Mouse (Mus musculus) urinary bladder, postnatal 10 days (tissue): ENCODE measurements at regions not wholly inside any gene's neighbourhood (a gene's known extent, or its start where the extent isn't known, plus 50 kb on each side); places are given as distances from the start of the nearest gene placed in this dataset.

Source experiments
- DNase-seq: peaks from one replicate; pipeline ENCODE4 v3.0.0; 2022; ENCODE audit warnings: low spot score

DNA sequence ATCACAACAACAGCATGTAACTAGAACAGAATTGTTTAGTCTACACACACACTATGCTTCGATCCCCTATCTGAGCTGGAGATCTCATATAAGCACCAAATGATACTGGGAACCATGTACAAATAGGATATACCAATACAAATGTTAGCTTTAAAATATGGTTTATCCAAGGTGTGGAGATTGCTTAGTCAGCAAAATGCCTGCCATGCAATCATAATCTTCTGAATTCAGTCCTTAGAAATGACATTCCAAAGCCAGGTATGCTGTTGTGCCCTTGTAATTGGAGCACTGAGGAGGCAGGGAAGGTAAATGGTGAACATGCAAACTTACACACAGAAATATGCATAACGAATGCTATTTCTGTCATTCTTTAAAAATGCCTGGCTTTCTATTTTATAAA is 54.0 kb upstream of the Thsd7b start:
- no peak for DNase-seq

DNA sequence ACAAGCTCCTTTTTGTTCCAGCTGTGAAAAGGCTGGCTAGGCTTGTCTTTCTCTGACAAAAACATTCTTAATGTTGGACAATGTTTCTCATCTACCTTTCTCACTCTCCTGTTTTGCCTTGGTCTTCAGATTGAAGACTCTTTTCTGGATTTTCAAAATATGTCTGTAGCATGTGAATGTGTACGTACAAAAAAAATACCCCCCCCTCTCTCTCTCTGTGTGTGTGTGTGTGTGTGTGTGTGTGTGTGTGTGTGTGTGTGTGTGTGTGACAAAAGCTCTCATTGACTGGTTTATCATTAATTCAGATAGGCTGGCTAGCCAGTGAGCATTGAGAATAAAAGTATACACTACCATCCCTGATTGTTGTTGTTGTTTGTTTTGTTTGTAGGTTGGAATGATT is 64.3 kb upstream of the Thsd7b start:
- no peak for DNase-seq

DNA sequence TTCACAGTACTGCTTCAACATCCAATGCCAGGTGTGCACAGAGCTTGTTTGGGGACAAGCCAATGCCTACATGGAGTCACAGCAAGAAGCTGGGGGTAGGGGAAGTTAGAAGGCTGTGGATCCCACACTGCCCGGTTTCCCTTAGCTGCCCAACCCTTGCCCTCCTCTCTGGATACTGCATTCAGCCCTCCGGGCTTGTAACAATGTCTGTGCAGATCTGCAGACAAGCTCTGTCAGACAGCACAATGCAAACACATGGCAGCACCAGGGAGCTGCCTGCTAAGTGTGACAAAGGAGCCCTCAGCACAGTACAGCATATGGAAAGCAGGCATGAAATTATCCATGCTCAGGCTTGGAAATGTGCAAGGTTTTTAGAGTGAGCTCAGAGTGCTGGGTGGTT is 64.7 kb upstream of the Thsd7b start:
- DNase-seq, result no peak

DNA sequence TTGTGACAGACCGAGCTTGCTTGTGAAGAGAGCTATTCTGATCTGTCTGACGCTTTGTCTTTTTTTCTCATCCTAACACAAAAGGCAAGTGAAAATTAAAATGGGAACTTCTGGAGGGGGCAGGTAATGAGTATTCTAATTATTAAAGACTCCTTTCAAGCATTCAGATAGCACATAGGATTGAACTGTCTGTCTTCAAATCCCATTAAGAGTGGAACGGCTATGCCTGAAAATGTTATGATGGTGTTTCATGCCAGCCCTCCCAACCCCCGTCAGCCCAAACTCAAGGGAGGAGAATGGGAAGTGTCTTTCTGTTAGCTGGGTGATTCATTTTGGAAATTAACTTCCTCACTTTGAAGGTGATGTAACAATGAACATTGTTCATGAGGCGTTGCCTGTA is 65.4 kb upstream of the Thsd7b start:
- DNase-seq, result no peak

DNA sequence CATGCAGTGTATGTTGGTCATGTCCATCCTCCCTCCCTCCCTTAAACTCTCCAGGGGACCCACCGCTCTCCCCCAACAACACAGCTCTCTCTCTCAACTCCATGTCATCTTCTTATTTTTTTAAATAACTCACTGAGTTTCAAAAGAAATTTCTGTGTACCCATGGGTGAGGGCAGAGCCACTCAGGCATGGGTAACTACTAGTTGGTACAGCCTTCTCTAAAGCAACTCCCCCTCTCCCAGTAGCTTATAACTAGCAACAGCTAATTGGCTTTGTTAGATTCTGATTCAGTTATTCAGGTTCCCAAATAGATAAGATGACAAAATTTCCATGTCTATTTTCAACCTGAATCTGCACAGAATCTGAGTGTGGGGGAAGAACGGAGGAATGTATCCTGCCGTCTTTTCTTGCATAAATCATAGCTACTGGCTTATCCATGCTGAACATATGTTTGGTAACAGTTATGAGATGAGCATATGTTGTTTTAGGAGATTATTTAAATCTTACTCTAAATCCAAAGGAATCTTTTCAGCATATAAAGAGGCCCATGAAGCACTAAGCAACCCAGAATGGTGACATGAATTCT is 92.8 kb upstream of the Thsd7b start:
- DNase-seq, result no peak

DNA sequence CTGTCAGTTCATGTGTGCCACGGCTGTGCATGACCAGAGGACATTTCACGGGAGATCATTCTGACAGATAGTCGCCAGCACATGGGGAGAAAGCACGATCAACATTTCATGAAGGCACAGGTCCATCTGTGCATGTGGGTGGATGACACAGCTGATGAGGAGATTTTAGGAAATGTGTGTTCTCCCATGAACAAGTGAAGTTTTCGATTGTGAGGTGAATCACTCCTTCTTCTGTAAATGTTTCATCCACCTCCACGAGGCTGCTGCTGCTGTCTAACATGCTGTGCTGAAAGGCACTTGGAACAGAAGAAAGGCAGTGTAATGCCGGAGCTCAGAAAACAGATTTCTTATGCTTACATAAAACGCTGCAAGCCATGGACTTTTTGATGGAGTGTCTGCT is 103.2 kb upstream of the Thsd7b start:
- DNase-seq, result no peak

DNA sequence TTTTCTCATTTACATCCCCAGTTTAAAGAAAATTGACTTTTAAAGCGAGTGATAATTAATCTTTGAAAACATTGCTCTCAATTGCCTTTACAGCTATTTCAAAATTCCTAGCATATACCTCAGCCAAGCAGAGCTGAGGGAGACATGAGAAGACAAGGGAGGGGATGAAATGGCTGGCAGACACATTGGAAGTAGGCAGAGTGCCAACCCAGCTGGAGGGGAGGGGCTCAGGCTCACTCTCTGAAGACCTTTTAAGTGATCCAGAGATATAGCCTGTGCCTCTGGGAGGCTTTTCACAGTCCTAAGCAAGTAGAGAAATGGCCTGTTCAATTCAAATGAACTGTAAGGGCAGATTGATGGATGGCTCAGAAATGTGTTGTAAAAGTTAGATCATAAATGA is 122.5 kb upstream of the Thsd7b start:
- DNase-seq, result no peak

DNA sequence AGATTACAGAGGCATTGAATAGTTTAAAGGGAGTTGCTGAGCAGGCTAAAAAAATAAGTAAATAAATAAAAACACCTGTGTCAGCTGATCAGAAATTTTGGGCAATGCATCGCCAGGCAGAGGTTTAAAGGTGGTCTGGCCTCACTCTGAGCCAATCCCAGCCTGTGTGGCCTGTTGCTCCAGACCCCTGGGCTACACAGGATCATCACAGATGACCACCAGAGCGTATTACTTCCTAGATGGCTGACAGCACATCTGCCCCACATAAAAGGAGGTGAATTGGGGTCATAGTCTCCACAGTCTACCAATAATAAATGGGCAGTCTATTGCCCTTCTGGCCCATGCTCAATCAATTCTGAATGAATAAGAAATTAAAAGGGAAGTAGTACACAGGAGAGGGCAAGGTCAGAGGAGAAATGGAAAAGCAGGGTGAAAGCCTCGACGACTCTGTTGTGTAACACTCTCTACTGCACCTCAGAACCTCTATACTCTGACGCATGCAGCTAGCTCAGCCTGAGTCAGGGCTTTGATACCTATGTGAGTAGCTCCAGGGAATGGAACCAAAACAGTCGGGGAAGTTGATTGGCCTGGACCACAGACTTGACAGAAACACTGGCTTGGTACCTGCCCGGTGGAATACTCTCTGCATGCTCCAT is 124.2 kb upstream of the Thsd7b start:
- no peak for DNase-seq

DNA sequence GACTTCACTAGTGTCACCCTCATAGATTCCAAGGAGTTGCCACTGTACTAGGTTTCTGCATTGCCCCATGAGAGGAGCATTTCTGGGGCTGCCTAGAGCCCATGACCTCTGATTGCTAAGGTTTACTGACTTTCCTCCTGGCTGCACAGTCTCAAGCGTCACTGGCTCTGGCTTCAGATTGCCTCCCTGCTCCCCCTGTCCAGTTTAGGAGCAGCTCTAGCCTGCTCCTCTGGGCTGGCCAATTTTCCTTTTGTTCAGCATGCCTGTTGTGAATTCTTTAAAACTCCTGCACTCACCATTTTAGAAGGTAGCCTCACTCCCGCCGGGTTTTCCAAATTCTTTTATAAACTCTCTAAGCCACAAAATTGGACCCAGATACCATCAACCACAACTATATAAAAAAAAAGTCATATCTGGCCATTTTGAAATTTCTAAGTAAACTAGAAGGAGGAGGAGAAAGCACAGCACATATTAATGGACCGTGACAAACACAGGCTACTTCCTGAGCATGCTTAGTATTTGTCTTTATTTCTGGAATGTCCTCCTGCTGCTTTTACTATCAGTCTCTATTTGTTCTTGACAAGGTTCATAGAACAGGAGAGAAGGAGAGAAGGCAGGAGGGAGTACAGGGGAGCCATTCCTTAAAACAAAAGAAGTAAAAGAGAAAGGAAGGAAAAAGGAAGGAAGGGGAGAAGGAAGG is 126.6 kb upstream of the Thsd7b start:
- no peak for DNase-seq

DNA sequence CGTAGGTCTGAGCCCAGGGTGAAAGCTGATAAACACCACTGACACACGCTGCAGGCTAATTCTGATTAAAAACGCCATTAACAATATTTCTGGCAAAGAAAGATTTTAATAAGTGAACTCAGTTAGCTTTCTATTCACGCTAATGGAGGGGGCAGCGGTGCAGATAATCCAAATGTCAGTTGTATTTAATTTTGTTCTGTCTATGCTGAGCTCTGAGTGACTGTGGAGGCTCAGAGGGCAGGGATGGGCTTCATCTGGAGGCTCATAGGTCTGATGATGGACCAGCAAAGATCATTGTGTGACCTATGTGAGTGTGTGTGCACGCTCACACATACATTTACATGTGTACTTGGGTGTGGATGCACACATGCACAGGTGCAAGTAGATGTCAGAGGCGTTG is 134.3 kb upstream of the Thsd7b start:
- DNase-seq, result no peak

DNA sequence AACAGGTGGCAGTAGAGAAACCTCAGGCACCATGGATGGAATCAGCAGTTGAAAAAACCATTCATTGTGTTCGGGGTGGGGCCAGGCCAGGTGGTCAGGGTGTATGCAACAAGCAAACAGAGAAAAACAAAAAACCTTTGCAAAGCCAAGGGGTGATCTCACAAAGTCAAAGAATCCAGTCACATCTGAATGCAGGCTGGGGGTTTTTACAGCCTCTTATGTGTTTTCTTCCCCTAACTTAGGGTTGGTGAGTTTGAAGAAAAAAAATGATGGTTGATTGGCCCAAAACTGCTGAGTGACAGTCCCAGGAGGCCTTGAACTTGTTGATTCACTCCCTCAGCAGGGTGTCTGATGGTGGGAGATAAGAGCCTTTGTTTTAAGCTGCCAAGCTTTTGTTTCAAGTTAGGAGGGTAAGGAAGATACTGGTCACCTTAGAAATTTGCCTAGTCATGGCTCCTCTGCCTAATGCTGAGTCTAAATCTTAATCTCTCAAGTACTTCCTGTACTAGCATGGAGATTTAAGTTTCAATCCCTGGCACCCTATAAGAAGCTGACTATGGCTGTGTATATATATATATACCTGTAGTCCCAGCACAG is 166.0 kb upstream of the Thsd7b start:
- DNase-seq, result no peak

DNA sequence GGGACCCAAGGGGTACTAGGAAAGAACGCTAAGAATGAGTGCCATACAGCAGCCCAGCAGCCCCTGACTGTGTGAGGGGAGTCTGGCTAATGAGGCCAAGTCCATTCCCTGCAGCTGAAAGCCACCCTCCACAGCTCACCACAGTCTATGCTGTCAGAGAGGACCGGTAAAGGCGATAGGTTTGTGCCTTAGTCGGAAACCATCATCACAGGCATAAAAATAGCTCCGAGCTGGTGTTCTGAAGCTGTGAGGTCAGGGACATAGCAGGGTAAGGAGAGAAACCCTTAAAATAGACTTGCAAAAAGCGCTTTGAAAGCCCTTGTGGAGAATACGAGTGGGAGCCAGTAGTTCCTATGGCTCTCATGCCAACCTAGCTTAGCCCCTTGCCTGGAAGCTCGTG is 172.1 kb upstream of the Thsd7b start:
- DNase-seq, result no peak

DNA sequence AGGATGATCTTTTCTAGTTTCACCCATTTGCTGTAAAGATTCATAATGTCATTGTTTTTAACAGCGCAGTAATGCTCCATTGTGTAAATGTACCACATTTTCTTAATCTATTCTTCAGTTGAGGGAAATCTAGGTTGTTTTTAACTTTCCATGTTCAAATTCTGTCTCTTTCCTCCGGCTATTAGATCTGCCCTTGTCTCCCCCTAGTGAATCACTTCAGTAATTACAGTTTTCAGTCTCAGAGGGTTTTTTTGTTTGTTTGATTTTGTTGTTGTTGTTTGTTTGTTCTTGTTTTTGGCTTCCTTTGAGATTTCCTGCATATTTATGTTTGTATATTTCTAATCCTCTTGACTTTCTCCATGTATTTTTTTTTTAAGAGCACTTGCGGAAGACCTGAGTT is 194.8 kb upstream of the Thsd7b start:
- DNase-seq, result no peak

DNA sequence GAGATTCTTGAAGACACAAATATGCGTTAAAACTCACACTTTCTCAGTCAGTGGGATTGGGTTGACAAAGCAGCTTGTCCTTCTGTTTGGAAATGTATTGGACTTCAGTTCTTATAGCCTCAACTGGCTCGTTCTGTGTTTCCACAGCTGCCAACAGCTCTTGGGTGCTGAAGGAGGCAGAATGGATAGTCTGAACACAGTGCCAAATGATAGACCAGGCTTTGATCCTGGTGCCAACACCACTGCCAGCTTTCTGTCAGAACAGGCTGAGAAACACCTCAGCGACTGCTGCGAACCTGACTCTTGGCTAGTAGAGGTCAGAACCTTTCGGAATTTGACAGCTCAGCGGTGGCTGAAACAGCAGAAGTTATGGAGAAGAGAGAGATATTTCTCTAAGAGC is 215.9 kb upstream of the Thsd7b start:
- DNase-seq, result no peak

DNA sequence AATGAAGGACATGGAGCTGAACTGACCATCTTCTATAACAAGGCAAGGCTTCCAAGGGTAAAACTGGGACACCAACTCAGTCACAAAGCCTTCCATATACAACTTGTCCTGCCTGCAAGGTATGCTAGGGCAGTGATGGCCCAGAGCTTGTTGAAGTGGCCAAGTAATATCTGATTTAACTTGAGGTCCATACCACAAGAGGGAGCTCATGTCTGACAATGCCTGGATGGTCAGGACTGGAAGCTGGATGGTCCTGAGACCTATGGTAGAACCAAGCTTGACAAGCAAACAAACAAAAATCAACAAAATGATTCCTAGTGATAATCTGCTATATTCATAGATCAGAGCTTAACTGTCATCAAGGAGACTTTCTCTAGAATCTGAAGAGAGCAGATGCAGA is 217.8 kb upstream of the Thsd7b start:
- DNase-seq, result no peak

DNA sequence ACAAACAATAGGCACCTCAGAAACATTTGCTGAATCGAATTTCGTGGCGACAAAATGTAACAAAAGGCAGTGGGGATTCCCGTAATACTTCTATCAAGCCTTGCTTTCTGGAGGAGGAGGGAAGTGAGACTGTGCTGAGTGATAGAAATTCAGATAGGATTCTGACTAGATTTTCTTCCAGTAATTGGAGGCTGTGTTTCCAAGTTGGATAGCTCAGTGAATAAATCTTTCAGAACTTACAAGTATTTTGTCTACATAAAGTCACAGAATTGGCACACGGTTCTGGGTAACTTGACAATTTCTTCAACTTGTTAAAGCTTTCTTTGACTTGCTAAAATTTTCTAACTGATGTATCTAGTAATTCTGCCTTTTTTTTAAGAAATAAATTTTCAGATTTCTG is 239.4 kb upstream of the Thsd7b start:
- DNase-seq, result no peak

DNA sequence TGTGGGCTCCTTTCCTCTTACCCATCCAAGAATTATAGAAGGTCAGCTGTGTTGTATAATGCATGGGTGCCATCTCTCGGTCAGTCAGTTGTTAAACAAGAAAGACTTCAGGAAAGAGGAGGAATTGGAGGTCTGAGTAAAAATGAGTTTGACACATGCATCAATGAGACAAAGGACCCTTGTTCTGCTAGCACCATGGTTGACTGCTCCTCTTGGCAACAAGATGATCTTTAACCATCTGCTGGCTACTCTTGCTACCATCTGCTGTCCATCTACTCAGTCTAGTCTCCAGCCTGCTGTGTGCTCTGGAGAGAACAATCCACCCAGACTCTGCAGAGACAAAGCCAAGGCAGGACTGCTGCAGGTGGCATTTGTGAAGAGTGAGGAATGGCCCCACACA is 267.2 kb upstream of the Thsd7b start:
- no peak for DNase-seq

DNA sequence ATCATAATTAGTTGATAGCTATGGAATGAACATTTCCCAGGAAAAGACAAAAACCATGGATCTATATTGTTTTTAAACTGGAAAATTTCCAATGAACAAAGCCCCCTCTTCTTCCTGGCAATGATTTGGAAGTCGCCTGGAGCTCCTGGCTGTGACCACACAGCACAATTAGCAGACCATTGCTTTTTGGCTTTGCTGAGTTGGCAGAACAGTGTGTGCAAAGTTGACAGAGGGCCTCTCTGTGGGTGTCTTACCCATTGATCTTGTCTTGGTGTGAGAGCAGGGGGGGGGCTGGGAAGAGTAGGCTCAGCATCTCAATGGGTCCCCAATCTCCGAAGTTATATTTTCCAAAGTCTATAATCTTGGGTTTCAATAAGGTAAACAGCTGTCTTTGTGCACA is 270.8 kb upstream of the Thsd7b start:
- DNase-seq, result no peak

DNA sequence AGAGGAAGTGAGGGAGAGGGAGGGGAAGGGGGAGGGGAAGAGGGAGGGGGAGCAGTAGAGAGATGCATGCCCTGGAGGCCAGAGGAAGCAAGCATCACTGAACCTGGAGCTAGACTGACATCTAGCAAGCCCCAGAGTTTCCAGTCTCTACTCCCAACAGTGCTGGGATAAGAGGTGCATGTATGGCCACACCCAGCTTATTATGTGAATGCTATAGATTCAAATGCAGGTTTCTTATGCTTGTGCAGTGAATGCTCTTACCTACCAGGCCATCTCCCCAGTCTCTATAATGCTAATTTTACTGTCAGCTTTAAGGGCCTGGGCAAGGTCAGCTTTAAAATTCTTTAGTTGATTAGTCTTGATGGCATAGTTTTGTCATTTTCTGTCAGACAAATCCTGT is 271.3 kb upstream of the Thsd7b start:
- DNase-seq, result no peak

DNA sequence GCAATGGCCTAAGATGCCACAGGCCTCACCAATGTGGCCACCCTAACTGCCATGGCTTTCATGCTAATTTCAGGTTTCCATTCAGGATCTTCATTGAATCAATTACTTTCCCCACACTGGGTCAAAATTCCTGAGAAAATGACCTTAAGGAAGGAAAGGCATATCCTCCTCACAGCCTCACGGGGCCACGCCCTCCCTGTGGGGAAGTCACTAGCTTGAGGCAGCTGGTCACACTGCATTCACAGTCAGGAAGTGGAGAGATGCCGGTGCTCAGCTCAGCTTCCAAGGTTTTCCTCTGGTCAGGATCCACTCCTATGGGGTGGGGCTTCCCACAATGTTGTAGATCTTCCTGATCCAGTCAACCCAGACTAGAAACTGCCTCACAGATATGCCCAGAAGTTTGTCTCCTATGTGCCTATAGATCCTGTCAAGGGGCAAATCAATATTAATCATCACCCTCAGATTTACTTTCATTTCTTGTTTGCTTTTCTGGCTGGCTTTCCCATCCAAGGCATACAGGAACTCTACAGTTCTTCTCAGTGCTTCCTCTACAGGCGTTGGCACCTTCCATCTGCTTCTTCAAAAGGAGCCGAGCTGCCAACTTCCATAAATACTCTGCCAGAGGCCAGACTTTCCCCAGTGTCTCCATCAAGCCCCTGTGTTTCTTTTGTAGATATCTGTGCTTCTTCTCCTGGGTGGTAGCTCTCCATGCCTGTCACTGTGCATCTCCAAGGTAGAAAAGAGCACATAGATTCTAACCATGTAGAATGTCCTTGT is 273.2 kb upstream of the Thsd7b start:
- no peak for DNase-seq

DNA sequence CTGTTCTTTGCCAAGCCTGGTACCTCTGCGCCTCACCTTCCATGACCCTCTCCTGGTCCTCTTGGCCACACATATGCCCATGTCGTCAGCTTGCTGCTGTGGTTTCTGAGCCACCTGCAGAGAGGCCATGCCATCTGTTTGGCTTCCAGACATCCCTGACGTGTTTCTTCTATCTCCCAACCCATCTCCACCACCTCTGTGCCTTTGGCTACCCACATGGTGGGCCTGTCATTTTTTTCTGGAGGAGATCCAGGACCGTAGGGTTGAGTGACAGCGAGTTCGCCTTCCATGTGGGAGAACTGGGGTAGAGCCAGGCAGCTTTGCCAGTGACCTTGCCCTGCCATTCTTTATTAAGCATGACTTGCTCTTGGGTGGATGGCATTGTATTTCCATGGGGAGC is 278.4 kb upstream of the Thsd7b start:
- no peak for DNase-seq

DNA sequence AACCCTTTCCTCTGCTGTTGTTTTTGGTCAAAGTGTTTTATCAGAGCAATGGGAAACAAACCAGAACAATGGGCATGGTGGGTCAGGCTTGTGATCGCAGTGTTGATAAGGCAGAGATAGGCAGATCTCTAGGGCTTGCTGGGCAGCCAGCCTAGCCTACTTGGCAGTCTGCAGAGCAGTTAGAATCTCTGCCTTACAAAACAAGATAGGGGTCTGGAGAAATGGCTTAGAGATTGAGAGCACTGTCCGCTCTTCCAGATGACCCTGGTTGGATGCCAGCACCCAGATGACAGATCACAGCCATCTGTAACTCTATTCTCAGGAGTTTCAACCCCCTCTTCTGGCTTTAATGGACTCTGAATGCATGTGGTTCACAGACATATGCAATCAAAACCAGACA is 289.7 kb upstream of the Thsd7b start:
- DNase-seq, result no peak

DNA sequence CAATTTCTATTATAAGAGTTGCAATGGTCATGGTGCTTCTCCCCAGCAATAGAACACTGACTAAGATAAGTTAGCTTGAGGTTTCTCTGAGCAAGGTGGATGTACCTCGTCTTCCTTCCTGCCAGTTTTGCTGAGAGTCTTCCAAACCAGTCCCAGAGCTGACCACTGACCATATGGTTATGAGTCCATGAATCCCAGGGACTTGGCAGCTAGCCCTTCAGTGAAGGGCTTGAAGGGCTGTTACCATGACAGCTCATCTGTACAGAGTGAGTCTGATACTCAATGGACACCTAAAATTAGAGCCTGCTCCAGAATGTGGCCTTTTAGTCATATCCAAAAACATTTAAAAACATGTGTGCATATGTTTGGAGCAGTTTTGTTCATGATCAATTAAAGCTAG is 297.5 kb upstream of the Thsd7b start:
- DNase-seq, result no peak
